Mouse (Mus musculus) liver, embryonic 14.5 days (tissue): ENCODE data around the gene Tpst2. TPM values are rescaled to one million over a fixed set of nuclear protein-coding genes. Genes with fewer than 3 reads are reported as not detected.

Experiments used
- ATAC-seq: fragments of 200-750 bp; cut with Nextera tagmentation; 2 replicates; pipeline ENCODE4 v1.8.0; 2017; ENCODE audit warnings: moderate number of reproducible peaks, mild to moderate bottlenecking, moderate library complexity; ENCODE audit not compliant: insufficient read depth
- DNase-seq, 3 experiments: peaks; one replicate each; pipeline ENCODE4 v3.0.0-alpha.2; 2012 to 2013; ENCODE audit warnings: low read depth in 3 of 3, low spot score in 3 of 3
- H3K27ac ChIP-seq: fragments of 300-500 bp; sonication (generic); 2 replicates; pipeline ENCODE4 v1.5.1; 2014; ENCODE audit warnings: moderate library complexity, mild to moderate bottlenecking, control low read depth, inconsistent platforms
- H3K27me3 ChIP-seq: fragments of 300-500 bp; sonication (generic); 2 replicates; pipeline ENCODE4 v1.6.1; 2014; ENCODE audit warnings: mild to moderate bottlenecking, low read length, moderate library complexity; ENCODE audit not compliant: control insufficient read depth, insufficient read depth
- H3K36me3 ChIP-seq: fragments of 300-500 bp; sonication (generic); replicated peaks from 2 replicates; pipeline ENCODE4 v1.6.1; 2014; ENCODE audit warnings: low read depth; ENCODE audit not compliant: control insufficient read depth, insufficient read depth
- H3K4me1 ChIP-seq, 2 experiments: fragments of 200-500 bp in 1 of 2; fragments of 300-500 bp in 1 of 2; sonication (generic) in 1 of 2; replicated peaks; 2 replicates each; pipeline ENCODE4 v1.6.1; 2012 to 2014; ENCODE audit warnings: antibody characterized with exemption in 1 of 2, inconsistent platforms in 1 of 2, low read length in 1 of 2; ENCODE audit not compliant: control insufficient read depth in 2 of 2, insufficient read depth in 2 of 2
- H3K4me2 ChIP-seq: fragments of 300-500 bp; sonication (generic); 2 replicates; pipeline ENCODE4 v1.6.1; 2014; ENCODE audit warnings: low read depth, mild to moderate bottlenecking, control low read depth, moderate library complexity
- H3K4me3 ChIP-seq, 2 experiments: fragments of 200-500 bp in 1 of 2; fragments of 300-500 bp in 1 of 2; sonication (generic) in 1 of 2; 2 replicates each; pipeline ENCODE4 v1.5.1; 2012 to 2014; ENCODE audit warnings: low read depth in 2 of 2, low read length in 2 of 2, mild to moderate bottlenecking in 2 of 2, control low read depth in 1 of 2, inconsistent platforms in 1 of 2, moderate library complexity in 1 of 2; ENCODE audit not compliant: insufficient read depth in 1 of 2
- H3K9ac ChIP-seq: fragments of 300-500 bp; sonication (generic); replicated peaks from 2 replicates; pipeline ENCODE4 v1.6.1; 2014; ENCODE audit warnings: mild to moderate bottlenecking, control low read depth, moderate library complexity
- H3K9me3 ChIP-seq: fragments of 300-500 bp; sonication (generic); 2 replicates; pipeline ENCODE4 v1.6.1; 2016; ENCODE audit warnings: low read length, mixed read lengths; ENCODE audit not compliant: control insufficient read depth
- CTCF ChIP-seq: IDR thresholded peaks from 2 replicates; pipeline ENCODE4 v1.5.1; 2016; ENCODE audit warnings: antibody characterized with exemption, low read depth, control low read depth
- EP300 ChIP-seq: IDR thresholded peaks from 2 replicates; pipeline ENCODE4 v1.6.1; 2016; ENCODE audit warnings: antibody characterized with exemption, low read depth
- WGBS: fragments of 180-500 bp; shearing (Covaris S2); extraction: QIAGEN DNeasy Blood & Tissue Kit; methylation state at CpG from one replicate; pipeline ENCODE4 v1.1.7; 2014; ENCODE audit not compliant: insufficient replicate concordance; 5-methylcytosine and 5-hydroxymethylcytosine counted together
- polyA plus RNA-seq, 2 experiments: library from polyadenylated mRNA; depleted of rRNA in 1 of 2; stranded (reverse) in 1 of 2; unstranded in 1 of 2; fragments of >200 nt; fragmentation: Nextera tagmentation in 1 of 2; extraction: Ambion mirVana in 1 of 2; gene quantifications; 2 replicates each; pipeline versions ENCODE4 v1.2.1 to v1.2.3; 2012 to 2014

The Tpst2 gene
- polyA plus RNA-seq, 2 experiments = 17.2 to 30.9 TPM

DNA sequence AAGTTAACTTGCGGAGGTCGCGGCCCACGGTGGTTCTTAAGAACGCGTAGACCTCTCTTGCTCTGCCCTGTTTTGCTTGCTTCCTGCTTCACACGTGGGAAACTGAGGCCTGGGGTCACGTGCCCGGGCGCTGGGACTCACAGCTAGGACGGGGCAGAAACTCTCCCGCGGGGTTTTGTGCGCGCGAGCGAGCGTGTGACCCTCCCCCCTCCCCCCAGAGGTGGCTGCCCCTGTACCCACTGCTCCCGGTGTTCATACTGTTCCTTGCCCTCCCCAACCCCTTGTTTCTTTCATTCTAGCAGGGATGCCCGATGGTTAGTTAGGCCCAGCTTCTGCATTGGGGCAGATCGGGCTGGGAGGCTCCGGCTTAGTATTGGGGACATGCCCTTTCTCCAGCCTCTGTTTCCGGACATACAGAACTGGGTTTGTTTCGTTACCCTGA is 437 bp downstream of the Tpst2 start:
- peak overlapping the region; percentile 81 for H3K9ac ChIP-seq
- ATAC-seq = no peak; the same call in 1 of the 2 replicates
- peaks cover 16 to 38% of the 10 kb centered on the region in 2 experiments for H3K4me1 ChIP-seq

DNA sequence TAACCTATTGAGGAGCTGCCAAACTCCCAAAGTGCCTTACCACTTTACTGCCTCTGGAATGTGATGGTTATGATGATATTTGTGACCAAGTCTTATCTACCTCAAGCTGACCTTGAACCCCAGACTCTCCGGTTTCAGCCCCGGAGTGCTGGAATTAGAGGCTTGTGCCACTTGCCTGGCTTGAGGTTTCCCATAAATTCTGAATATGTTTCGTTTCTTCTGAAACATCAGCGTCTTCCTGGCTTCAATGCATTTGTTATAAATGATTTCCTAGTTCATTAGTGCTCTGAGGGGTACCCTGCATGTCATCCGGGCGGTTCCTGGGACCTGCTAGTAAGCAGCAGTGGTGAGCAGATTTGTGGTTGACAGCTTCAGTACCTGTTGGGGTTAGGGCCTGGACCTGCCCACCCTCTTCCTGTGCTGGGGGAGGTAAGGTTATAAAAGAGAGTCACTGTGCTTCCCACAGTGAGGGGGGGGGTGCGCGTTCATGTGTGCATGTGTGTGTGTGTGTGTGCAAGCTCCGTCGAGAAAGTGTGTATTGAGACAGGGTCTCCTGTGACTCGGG is 1.5 kb downstream of the Tpst2 start:
- Histone ChIP-seq H3K27me3 (no peaks in the 10 kb centered on the region), H3K27ac (no peak overlapping the region), H3K4me2 (peak overlapping the region; percentile 81), H3K4me3 (peak overlapping the region; percentile 35 to 73), H3K9me3 (no peaks in the 10 kb centered on the region), H3K36me3 (no peaks in the 10 kb centered on the region), H3K9ac (peak overlapping the region; percentile 81; the same call in 1 of the 2 replicates), H3K4me1 (peaks cover 16 to 47% of the 10 kb centered on the region in 2 experiments)
- 50% methylated on average over 11 of the region's 11 CpGs for WGBS
- no peak for DNase-seq
- no peak for ATAC-seq
- TF ChIP-seq EP300 = no peak
- no peak for TF ChIP-seq CTCF

More for the DNA sequence above, 437 bp downstream of the Tpst2 start:
- Histone ChIP-seq H3K9me3 (no peaks in the 10 kb centered on the region), H3K27ac (peak overlapping the region; percentile 18), H3K4me2 (peak overlapping the region; percentile 81), H3K27me3 (no peaks in the 10 kb centered on the region), H3K4me3 (peak overlapping the region; percentile 73 to 80), H3K36me3 (no peaks in the 10 kb centered on the region)
- DNase-seq = no peak
- under 1% methylated on average over 24 of the region's 24 CpGs for WGBS
- TF ChIP-seq EP300 (no peak), CTCF (no peak)

DNA sequence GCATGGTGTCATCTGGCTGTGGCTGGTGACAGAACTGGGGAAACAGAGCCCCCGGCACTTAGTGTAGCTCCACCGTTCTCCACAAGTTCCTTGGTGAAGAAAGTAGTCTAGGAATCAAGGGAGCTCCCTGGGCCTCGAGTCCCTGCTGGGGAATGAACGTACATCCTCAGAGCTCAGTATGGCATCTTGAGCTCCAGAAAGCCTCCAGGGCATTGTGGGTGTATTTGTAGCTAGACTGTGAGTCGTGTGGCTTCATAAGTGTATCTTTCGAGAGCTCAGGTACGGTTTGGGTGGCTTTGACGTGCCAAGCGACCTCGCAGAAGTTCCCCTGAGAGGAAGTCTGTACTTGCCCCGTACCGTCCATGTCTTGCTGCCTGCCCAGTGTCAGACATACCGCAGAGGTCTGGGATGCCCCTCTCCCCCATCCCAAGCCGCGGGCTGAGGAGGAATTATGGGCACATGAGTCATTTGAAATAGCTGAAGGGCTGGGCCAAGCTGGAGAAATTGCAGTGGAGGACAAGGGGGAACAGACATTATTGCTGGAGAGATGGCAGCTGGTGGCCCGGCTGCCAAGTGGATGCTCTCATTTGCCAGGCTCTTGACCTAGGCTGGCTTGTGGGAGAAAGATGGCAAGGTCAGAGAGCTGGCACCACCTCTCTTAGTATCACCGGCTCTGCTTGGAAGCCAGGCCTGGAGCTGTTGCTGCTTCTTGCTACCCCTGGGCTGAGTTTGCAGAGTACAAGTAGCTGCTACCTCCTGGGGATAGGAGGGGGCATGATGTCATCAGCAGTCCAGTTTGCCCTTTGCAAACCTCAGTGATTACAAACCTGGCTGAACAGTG is 2.9 kb downstream of the Tpst2 start:
- H3K9ac ChIP-seq = no peak overlapping the region
- peaks cover 19 to 57% of the 10 kb centered on the region in 2 experiments for H3K4me1 ChIP-seq

GRCm38 (mm10) chr5:112280151-112280550 is 3.7 kb downstream of the Tpst2 start:
- peaks cover 19 to 60% of the 10 kb centered on the region in 2 experiments for H3K4me1 ChIP-seq
- H3K27me3 ChIP-seq = no peaks in the 10 kb centered on the region
- H3K9me3 ChIP-seq = no peaks in the 10 kb centered on the region
- H3K9ac ChIP-seq = no peak overlapping the region
- no peak overlapping the region for H3K4me3 ChIP-seq
- TF ChIP-seq EP300 (no peak), CTCF (no peak)
- 31% methylated on average over 7 of the region's 7 CpGs for WGBS
- DNase-seq (no peak), ATAC-seq (no peak)
- peak overlapping the region; percentile 81 for H3K4me2 ChIP-seq
- H3K27ac ChIP-seq = no peak overlapping the region
- no peaks in the 10 kb centered on the region for H3K36me3 ChIP-seq

More for the DNA sequence above, 2.9 kb downstream of the Tpst2 start:
- Histone ChIP-seq H3K4me2 (peak overlapping the region; percentile 81), H3K27me3 (no peaks in the 10 kb centered on the region), H3K9me3 (no peaks in the 10 kb centered on the region), H3K4me3 (peak overlapping the region; percentile 10 to 21; a peak in 1 of 4 replicates), H3K27ac (no peak overlapping the region; the same call in 1 of the 2 replicates), H3K36me3 (no peaks in the 10 kb centered on the region)
- DNase-seq (no peak), ATAC-seq (no peak)
- 36% methylated on average over 17 of the region's 17 CpGs for WGBS
- TF ChIP-seq EP300 (no peak), CTCF (no peak)

DNA sequence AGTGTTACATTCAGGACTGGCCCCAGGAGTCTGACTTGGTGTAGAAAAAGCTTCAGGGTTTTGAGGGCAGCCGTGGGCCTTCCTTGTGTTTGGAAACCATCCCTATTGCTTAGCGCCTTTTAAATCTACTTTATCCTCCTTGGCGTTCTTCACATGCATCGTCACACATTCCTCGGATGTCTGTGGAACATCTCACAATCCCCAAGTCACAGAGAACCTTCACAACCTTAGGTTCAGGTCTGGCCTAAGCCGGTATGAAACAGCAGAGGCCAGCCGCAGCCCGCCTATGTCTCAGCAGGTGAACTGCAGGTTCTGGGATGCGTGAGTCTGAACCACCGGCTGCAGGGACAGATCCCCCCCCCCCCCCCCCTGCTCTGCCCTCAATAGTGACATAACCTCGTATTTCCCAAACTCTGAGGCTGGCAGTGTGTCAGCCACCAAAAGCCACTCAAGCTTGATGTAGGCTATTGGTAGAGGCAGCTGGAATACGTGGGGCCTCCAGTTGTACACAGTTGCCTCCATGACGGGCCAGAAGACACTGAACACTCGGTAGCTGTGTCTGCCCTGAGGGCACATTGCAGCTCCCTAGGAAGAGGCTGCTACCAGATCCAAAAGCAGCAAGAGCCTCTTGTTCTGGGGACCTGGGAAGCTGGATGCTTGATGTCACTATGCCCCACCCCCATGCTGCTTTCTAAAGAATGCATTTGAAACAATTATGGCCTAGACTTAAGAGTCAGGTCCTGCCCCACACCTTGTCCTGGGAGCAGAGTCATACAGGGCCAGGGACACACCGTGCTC is 4.6 kb downstream of the Tpst2 start:
- H3K4me1 ChIP-seq = peaks cover 15 to 58% of the 10 kb centered on the region in 2 experiments
- no peaks in the 10 kb centered on the region for H3K9me3 ChIP-seq
- 60% methylated on average over 15 of the region's 15 CpGs for WGBS
- H3K9ac ChIP-seq = no peak overlapping the region
- peak overlapping the region; percentile 9; the same call in 1 of the 2 replicates for H3K4me2 ChIP-seq
- TF ChIP-seq EP300 (no peak), CTCF (no peak)
- no peak overlapping the region for H3K4me3 ChIP-seq
- H3K36me3 ChIP-seq = no peaks in the 10 kb centered on the region
- ATAC-seq (no peak), DNase-seq (no peak)
- H3K27ac ChIP-seq = no peak overlapping the region
- H3K27me3 ChIP-seq = no peaks in the 10 kb centered on the region
